26 mouse cellular contexts compared by ENCODE assay signal in the genomic region with DNA sequence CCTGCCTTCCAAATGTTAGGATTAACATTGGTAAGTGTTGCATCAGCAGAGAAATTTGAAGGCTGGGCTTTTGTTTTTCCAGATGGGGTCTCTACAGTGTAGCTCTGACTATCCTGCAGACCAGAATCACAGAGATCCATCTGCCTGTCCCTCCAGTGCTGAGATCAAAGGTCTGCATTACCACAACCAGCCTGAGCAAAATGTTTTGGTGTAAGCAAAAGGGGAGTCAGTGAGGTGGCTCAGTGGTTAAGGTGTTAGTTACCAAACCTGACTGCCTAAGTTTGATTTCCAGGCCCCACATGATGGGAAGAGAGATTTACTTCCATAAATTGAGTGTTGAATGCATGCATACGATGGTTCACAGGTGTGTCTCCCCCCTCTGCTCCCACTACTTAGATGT. TPM values are rescaled to one million over a fixed set of nuclear protein-coding genes. Genes with fewer than 3 reads are reported as not detected.
"Had no signal": no experiment of that assay in that cellular context is flagged by ENCODE, and none has a peak within 500 bp of the region (broad histone marks: within the 10 kb centered on the region; RNA-seq: fewer than 3 reads in every experiment).

No protein-coding gene starts in this region.

- H3K4me3 ChIP-seq: layer of hippocampus, adult 2 months; limb, embryonic 10.5 days; limb, embryonic 13.5 days; liver, embryonic 12.5 days; liver, embryonic 15.5 days; midbrain, embryonic 12.5 days; midbrain, embryonic 15.5 days; neural tube, embryonic 13.5 days; stomach, embryonic 15.5 days had no signal

- H3K27ac ChIP-seq: kidney, postnatal 0 days; layer of hippocampus, adult 2 months; limb, embryonic 10.5 days; limb, embryonic 13.5 days; liver, embryonic 12.5 days; liver, embryonic 15.5 days; midbrain, embryonic 12.5 days; midbrain, embryonic 15.5 days; neural tube, embryonic 13.5 days; stomach, embryonic 15.5 days had no signal

- ATAC-seq: liver, embryonic 12.5 days; midbrain, embryonic 15.5 days had no signal

- DNase-seq: layer of hippocampus, adult 9-11 months; liver; lung, adult 2 months; lung, postnatal 14 days; lung, postnatal 4 days; retina, postnatal 1 day; right cerebral cortex, postnatal 25 days; spleen, adult 18-20 months; thymus, postnatal 4 days had no signal

RNA-seq across cellular contexts. Expression of gene Olfr1373, which starts 35.9 kb away (rescaled TPM):
- total RNA-seq: layer of hippocampus, adult 2 months; layer of hippocampus, postnatal 25 days; left cerebral cortex, adult 18-20 months; left cerebral cortex, postnatal 25 days; neutrophil, adult 5-6 weeks had no signal
- polyA plus RNA-seq: kidney, embryonic 14.5 days; kidney, postnatal 0 days; large intestine, adult 2 months; limb, embryonic 10.5 days; limb, embryonic 13.5 days; liver, embryonic 12.5 days; liver, embryonic 15.5 days; lung, adult 2 months; lung, embryonic 16.5 days; midbrain, embryonic 12.5 days; midbrain, embryonic 15.5 days; neural tube, embryonic 13.5 days; stomach, embryonic 15.5 days had no signal
